Mouse (Mus musculus) lung, embryonic 14.5 days (tissue): ENCODE data around the gene Ttn. TPM values are rescaled to one million over a fixed set of nuclear protein-coding genes. Genes with fewer than 3 reads are reported as not detected.

Experiments
- ATAC-seq: fragments of 200-750 bp; cut with Nextera tagmentation; 2 replicates; pipeline ENCODE4 v1.8.0; 2017; ENCODE audit warnings: mild to moderate bottlenecking, moderate TSS enrichment, moderate library complexity; ENCODE audit not compliant: insufficient read depth
- DNase-seq: peaks from one replicate; pipeline ENCODE4 v3.0.0-alpha.2; 2015
- H3K27ac ChIP-seq: fragments of 300-500 bp; sonication (generic); 2 replicates; pipeline ENCODE4 v1.5.1; 2014; ENCODE audit warnings: low read depth, mild to moderate bottlenecking, moderate library complexity
- H3K27me3 ChIP-seq: fragments of 300-500 bp; sonication (generic); 2 replicates; pipeline ENCODE4 v1.6.1; 2014; ENCODE audit warnings: low read length, control low read depth; ENCODE audit not compliant: insufficient read depth
- H3K36me3 ChIP-seq: fragments of 300-500 bp; sonication (generic); 2 replicates; pipeline ENCODE4 v1.6.1; 2014; ENCODE audit warnings: control low read depth; ENCODE audit not compliant: insufficient read depth
- H3K4me1 ChIP-seq: fragments of 300-500 bp; sonication (generic); 2 replicates; pipeline ENCODE4 v1.6.1; 2014; ENCODE audit warnings: antibody characterized with exemption, control low read depth; ENCODE audit not compliant: insufficient read depth
- H3K4me2 ChIP-seq: fragments of 300-500 bp; sonication (generic); 2 replicates; pipeline ENCODE4 v1.6.1; 2014; ENCODE audit warnings: mild to moderate bottlenecking
- H3K4me3 ChIP-seq: fragments of 300-500 bp; sonication (generic); 2 replicates; pipeline ENCODE4 v1.5.1; 2014; ENCODE audit warnings: low read depth, low read length
- H3K9ac ChIP-seq: fragments of 300-500 bp; sonication (generic); 2 replicates; pipeline ENCODE4 v1.6.1; 2014
- H3K9me3 ChIP-seq: fragments of 300-500 bp; sonication (generic); 2 replicates; pipeline ENCODE4 v1.6.1; 2016; ENCODE audit warnings: low read depth, low read length, control low read depth
- CTCF ChIP-seq: IDR thresholded peaks from 2 replicates; pipeline ENCODE4 v1.5.1; 2016; ENCODE audit warnings: antibody characterized with exemption, low read depth
- WGBS: fragments of 180-500 bp; shearing (Covaris S2); extraction: QIAGEN DNeasy Blood & Tissue Kit; methylation state at CpG from one replicate; pipeline ENCODE4 v1.1.7; 2014; 5-methylcytosine and 5-hydroxymethylcytosine counted together
- polyA plus RNA-seq: library from polyadenylated mRNA; unstranded; fragments of >200 nt; fragmentation: Nextera tagmentation; extraction: Ambion mirVana; gene quantifications from 2 replicates; pipeline ENCODE4 v1.2.1, GENCODE M21; 2014

Ttn gene
- polyA plus RNA-seq, 1 experiment from 2014 or later: 0.63 TPM

GRCm38 (mm10) chr2:76769831-76770230, 212.5 kb downstream of the Ttn start:
- TF ChIP-seq CTCF: no peak
- ATAC-seq: no peak
- Histone ChIP-seq H3K27ac (no peak overlapping the region), H3K4me2 (no peak overlapping the region), H3K27me3 (no peaks in the 10 kb centered on the region), H3K4me1 (no peaks in the 10 kb centered on the region), H3K36me3 (no peaks in the 10 kb centered on the region), H3K9ac (no peak overlapping the region), H3K4me3 (no peak overlapping the region), H3K9me3 (no peaks in the 10 kb centered on the region)
- WGBS: 93% methylated on average over 10 of the region's 10 CpGs
- no peak for DNase-seq

- Histone ChIP-seq H3K4me1 (no peaks in the 10 kb centered on the region), H3K4me2 (no peak overlapping the region), H3K9ac (no peak overlapping the region), H3K36me3 (no peaks in the 10 kb centered on the region), H3K27me3 (no peaks in the 10 kb centered on the region), H3K27ac (no peak overlapping the region), H3K4me3 (no peak overlapping the region), H3K9me3 (no peaks in the 10 kb centered on the region)
- no peak for TF ChIP-seq CTCF
- no peak for DNase-seq
- WGBS: 93% methylated on average over 12 of the region's 12 CpGs
- no peak for ATAC-seq
Observed at GRCm38 (mm10) chr2:76767231-76767630, 215.1 kb downstream of the Ttn start.

- no peaks in the 10 kb centered on the region for H3K27me3 ChIP-seq
- no peak for ATAC-seq
Observed at GRCm38 (mm10) chr2:76764526-76764925, 217.8 kb downstream of the Ttn start.

GRCm38 (mm10) chr2:76762154-76762553, 220.2 kb downstream of the Ttn start:
- Histone ChIP-seq H3K27ac (no peak overlapping the region), H3K36me3 (no peaks in the 10 kb centered on the region), H3K9ac (no peak overlapping the region), H3K4me1 (no peaks in the 10 kb centered on the region), H3K4me3 (no peak overlapping the region), H3K4me2 (no peak overlapping the region), H3K9me3 (0 out of 2 replicates have a peak, but pooled peaks cover 9% of the 10 kb centered on the region), H3K27me3 (no peaks in the 10 kb centered on the region)
- ATAC-seq: no peak
- WGBS: 88% methylated on average over 6 of the region's 6 CpGs
- no peak for DNase-seq
- no peak for TF ChIP-seq CTCF

More at GRCm38 (mm10) chr2:76764526-76764925, 217.8 kb downstream of the Ttn start:
- Histone ChIP-seq H3K9me3 (no peaks in the 10 kb centered on the region), H3K9ac (no peak overlapping the region), H3K4me1 (no peaks in the 10 kb centered on the region), H3K36me3 (no peaks in the 10 kb centered on the region), H3K4me2 (no peak overlapping the region), H3K27ac (no peak overlapping the region), H3K4me3 (no peak overlapping the region)
- no peak for DNase-seq
- WGBS: 91% methylated on average over 13 of the region's 13 CpGs
- no peak for TF ChIP-seq CTCF

- no peak overlapping the region for H3K4me2 ChIP-seq
- no peak overlapping the region for H3K4me3 ChIP-seq
- no peaks in the 10 kb centered on the region for H3K27me3 ChIP-seq
- H3K27ac ChIP-seq: no peak overlapping the region
- no peak for TF ChIP-seq CTCF
- no peak for ATAC-seq
- DNase-seq: no peak
- 92% methylated on average over 15 of the region's 15 CpGs for WGBS
- no peak overlapping the region for H3K9ac ChIP-seq
- H3K9me3 ChIP-seq: 0 out of 2 replicates have a peak, but pooled peaks cover 9% of the 10 kb centered on the region
- H3K4me1 ChIP-seq: no peaks in the 10 kb centered on the region
- H3K36me3 ChIP-seq: no peaks in the 10 kb centered on the region
Observed at GRCm38 (mm10) chr2:76756461-76756860, 225.9 kb downstream of the Ttn start.

- H3K36me3 ChIP-seq: no peaks in the 10 kb centered on the region
- no peak for TF ChIP-seq CTCF
Observed at GRCm38 (mm10) chr2:76751993-76752392, 230.4 kb downstream of the Ttn start.

GRCm38 (mm10) chr2:76749341-76750110, 232.8 kb downstream of the Ttn start:
- ATAC-seq: no peak
- WGBS: 89% methylated on average over 21 of the region's 21 CpGs

More at GRCm38 (mm10) chr2:76751993-76752392, 230.4 kb downstream of the Ttn start:
- H3K9me3 ChIP-seq: no peaks in the 10 kb centered on the region
- H3K4me3 ChIP-seq: no peak overlapping the region
- DNase-seq: no peak
- no peaks in the 10 kb centered on the region for H3K27me3 ChIP-seq
- no peak for ATAC-seq
- H3K27ac ChIP-seq: no peak overlapping the region
- H3K4me1 ChIP-seq: no peaks in the 10 kb centered on the region
- 89% methylated on average over 6 of the region's 6 CpGs for WGBS
- H3K4me2 ChIP-seq: no peak overlapping the region
- no peak overlapping the region for H3K9ac ChIP-seq

More at GRCm38 (mm10) chr2:76749341-76750110, 232.8 kb downstream of the Ttn start:
- no peak for DNase-seq
- H3K36me3 ChIP-seq: no peaks in the 10 kb centered on the region
- H3K4me2 ChIP-seq: no peak overlapping the region
- no peak overlapping the region for H3K4me3 ChIP-seq
- H3K9me3 ChIP-seq: peaks cover 6% of the 10 kb centered on the region
- no peaks in the 10 kb centered on the region for H3K4me1 ChIP-seq
- no peaks in the 10 kb centered on the region for H3K27me3 ChIP-seq
- TF ChIP-seq CTCF: no peak
- H3K9ac ChIP-seq: no peak overlapping the region
- H3K27ac ChIP-seq: no peak overlapping the region
